Mouse (Mus musculus) splenic B cell, adult 2 months (primary cell): ENCODE results near the gene Olfr95.

ENCODE experiments used
- DNase-seq: peaks from one replicate; pipeline ENCODE4 v3.0.0-alpha.2; 2011; ENCODE audit warnings: low read depth, low spot score
- H3K27me3 ChIP-seq: 2 replicates; pipeline ENCODE4 v1.6.1; 2012; ENCODE audit warnings: mild to moderate bottlenecking, low read length, moderate library complexity, mixed read lengths; ENCODE audit not compliant: control insufficient read depth, poor library complexity, insufficient read depth, severe bottlenecking
- H3K36me3 ChIP-seq: 2 replicates; pipeline ENCODE4 v1.6.1; 2012; ENCODE audit warnings: mild to moderate bottlenecking, low read length, moderate library complexity, mixed read lengths; ENCODE audit not compliant: control insufficient read depth, poor library complexity, insufficient read depth, severe bottlenecking

Gene Olfr95

DNA sequence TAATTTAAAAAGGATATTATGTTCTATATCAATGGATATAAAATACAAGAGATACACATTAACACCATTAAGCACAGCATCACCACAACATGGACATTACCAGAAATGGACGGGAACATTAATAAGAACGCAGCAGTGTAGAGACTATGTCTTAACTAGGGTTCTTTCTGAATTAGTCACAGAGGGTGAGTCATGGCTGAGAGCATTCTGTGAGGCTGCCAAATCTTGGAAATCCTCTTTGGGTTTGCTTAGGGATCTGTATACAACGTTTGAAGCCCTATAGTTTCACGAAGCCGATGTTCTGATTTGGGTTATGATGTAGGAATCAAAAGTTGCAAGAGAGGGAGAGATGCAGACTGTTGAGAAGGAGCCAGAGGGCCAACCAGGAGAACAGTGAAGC is 18.1 kb downstream of the Olfr95 start:
- Histone ChIP-seq H3K27me3 (no peaks in the 10 kb centered on the region), H3K36me3 (no peaks in the 10 kb centered on the region)
- no peak for DNase-seq

DNA sequence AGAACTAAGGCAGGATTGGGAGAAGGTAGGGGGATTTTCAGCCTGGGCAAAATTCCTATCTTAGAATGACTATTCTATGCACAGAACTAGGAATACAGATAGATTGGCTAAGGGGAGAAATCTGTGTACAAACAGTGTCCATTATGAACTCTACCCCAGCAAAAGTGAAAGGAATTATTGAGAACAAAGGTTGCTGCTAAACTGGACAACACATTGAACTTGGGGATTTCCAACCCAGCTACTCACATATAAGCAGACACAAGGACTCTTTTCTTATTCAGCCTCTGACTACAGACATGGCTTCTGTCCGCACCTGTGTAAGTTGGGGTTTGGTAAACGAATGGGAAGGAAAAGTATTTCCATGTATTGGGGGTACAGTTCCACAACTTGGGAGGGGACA is 19.3 kb downstream of the Olfr95 start, which contains the start of gene Ubd:
Gene Ubd, plus strand, starts transcription at position 237 of the 400 bp plus-strand sequence.
- Histone ChIP-seq H3K36me3 (no peaks in the 10 kb centered on the region), H3K27me3 (no peaks in the 10 kb centered on the region)
- no peak for DNase-seq

DNA sequence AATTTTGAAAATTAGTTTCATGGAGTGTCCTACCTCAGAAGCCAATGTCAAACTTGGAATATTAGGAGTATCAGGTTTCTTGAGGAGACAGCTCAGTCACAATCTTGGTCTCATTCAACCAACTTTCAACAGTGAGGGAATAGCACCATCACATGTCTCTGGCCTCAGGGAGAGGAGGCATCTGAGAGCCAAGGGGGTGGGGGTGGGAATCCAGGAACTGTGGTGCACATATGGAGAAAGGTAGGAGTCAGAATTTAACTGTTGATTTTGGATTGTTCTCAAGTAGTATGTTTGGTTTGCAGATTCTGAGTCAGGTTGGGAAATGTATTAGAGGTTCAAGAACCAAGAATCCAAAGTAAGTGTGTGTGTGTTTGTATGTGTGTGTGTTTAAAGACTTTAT is 19.9 kb downstream of the Olfr95 start:
- Histone ChIP-seq H3K27me3 (no peaks in the 10 kb centered on the region), H3K36me3 (no peaks in the 10 kb centered on the region)
- no peak for DNase-seq

DNA sequence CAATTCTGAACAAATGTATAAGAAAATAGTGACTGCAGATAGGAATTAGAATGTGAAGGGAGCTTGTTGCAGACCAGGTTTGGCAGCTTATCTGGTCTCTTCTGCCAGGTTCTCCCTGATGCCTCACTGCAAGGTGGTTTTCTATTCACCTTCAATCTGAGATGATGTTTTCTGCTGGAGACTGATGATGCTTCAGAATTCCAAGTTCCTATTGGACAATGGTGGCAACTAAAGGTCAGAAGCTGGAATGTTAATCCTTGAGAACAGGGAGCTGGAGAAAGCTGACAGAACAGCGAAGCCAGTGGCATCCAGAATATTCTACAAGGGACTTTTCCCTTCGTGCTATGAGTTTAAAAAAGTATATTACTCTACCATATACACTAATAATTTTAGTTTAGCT is 22.2 kb downstream of the Olfr95 start:
- H3K27me3 ChIP-seq = no peaks in the 10 kb centered on the region
- no peaks in the 10 kb centered on the region for H3K36me3 ChIP-seq
- DNase-seq = peak; percentile 11

DNA sequence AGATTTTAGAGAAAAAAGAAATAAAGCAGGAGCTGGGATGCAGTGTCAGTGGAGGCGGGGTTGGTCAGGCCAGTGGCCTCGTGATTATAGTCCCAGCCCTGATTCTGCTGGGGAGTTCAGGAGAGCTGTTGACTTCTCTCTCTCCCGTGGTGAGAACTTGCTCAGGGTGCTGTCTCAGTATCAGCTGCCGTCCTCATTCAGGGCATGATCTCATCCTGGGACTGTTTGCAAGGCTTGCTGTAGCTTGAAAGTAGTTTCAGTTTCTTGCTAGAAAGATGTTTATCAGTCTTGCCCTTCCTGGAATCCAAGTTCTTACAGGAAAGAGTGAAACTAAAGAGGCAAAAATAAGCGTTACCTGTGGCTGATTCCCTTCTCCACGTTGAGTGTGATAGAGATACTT is 27.4 kb downstream of the Olfr95 start:
- Histone ChIP-seq H3K27me3 (no peaks in the 10 kb centered on the region), H3K36me3 (no peaks in the 10 kb centered on the region)
- no peak for DNase-seq

DNA sequence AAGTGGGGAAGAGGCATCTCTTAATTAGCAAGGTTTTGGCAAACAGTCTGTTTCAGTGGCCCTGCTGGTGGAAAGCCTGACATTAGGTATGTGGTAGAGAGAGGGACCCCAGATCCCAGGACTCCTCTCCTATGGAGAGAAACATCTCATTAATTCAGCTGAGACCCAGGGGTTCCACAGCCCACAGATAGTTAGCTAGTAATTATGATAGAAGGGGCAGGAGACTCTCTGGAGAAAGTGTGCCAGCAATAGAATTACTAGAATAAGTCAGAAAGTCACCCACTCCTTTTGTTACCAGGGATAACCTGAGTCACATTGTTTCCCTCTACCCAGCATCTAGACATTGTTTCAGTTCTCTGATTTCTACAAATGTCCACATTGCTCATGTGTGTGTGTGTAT is 51.5 kb downstream of the Olfr95 start, which contains the start of gene Olfr93:
Gene Olfr93, minus strand, starts transcription at position 101 of the 400 bp plus-strand sequence.
- no peak for DNase-seq
- no peaks in the 10 kb centered on the region for H3K27me3 ChIP-seq
- no peaks in the 10 kb centered on the region for H3K36me3 ChIP-seq
